Mouse (Mus musculus) common myeloid progenitor, adult 5-6 weeks (primary cell): ENCODE measurements around the gene Gm14326. TPM values are rescaled to one million over a fixed set of nuclear protein-coding genes. Genes with fewer than 3 reads are reported as not detected.
"Not testable (repeated sequence)": the region's sequence is repeated elsewhere in the genome, so short reads cannot be mapped to it uniquely, and the experiment has no call there.

Experiments used
- ATAC-seq: replicated peaks from 2 replicates; pipeline ENCODE4 v1.8.0; 2016; ENCODE audit warnings: low read depth, mild to moderate bottlenecking, moderate TSS enrichment, inconsistent platforms; ENCODE audit not compliant: poor library complexity, severe bottlenecking
- total RNA-seq: library from RNA; stranded (forward); fragments of 200-1000, 187-1606 nt; gene quantifications from 2 replicates; pipeline ENCODE4 v1.2.3, GENCODE M21; 2017

The Gm14326 gene
- 14.8 and 23.4 TPM in 2 replicates for total RNA-seq

DNA sequence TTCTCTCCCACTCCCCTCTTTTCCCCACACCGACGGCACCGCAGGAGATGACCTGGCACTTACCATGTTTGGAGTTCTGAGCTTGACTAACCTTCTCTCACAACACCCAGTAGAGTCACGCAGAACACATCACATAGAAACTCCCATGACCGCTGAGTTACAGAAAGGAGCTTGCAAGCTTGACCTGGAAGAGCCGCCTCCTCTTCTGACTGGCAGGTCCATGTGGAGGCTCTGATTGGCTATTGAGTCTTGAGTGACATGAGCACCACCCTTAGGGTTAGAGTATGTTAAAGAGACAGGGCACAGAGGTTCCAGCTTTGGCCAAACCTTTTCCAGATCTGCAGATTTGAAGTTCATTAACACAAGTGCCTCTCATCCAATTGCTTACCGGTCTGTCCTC is at the start of gene Gm14326:
TSS of gene Gm14326 (minus strand) at position 153 of the 400 bp plus-strand sequence.
- 0 out of 2 replicates have a peak, but pooled peaks have one; percentile 58 for ATAC-seq

GRCm38 (mm10) chr2:177974814-177975213 is 17.7 kb upstream of the Gm14326 start:
- not testable (repeated sequence) for ATAC-seq

DNA sequence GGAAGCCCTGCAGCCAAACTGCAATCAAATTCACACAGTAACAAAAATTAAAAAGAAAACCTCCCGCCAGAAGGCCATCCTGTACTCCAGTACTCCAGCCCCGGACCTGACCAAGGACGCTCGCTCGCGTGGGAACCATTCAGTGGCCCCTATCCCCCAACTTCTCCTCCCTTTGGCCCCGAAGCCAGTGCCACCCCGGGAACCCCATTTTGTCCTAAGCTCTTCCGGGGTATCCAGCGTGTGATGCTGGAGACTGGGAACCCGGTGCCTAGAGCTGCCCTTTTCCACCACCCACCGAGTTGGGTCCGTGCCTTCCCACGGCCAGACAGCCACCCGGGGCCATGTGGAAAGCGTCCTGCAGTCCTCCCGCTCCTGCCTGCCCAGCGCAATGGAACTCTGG is 363 bp downstream of the Gm14326 start:
- ATAC-seq = not testable (repeated sequence)

DNA sequence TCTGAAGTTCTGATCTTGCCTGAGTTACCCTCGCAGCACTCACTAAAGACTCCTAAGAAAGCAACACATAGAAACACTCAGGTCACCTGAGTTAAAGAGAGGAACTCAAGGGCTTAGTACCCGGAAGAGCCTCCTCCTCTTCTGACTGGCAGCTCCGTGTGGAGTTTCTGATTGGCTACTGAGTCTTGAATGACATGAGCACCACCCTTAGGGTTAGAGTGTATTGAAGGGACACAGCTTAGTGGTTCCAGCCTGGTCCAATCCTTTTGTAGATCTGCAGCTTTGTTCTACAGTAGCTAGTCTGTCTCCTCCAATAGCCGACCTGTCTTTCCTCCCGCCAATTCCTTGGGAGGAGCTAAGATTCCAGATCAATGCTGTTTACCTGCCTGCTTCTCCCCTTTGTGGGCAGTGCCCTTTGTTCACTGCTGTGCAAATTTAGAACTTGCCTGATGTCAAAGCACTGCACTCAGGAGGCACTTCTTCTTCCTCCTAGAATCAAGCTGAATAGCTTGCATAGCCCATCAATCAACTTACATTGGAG is 31.5 kb downstream of the Gm14326 start, which contains the start of gene Zfp972:
TSS of gene Zfp972 (minus strand) at position 51 of the 541 bp plus-strand sequence.
- not testable (repeated sequence) for ATAC-seq

- ATAC-seq = not testable (repeated sequence)
Measured at GRCm38 (mm10) chr2:177903276-177903675, 53.8 kb downstream of the Gm14326 start.

DNA sequence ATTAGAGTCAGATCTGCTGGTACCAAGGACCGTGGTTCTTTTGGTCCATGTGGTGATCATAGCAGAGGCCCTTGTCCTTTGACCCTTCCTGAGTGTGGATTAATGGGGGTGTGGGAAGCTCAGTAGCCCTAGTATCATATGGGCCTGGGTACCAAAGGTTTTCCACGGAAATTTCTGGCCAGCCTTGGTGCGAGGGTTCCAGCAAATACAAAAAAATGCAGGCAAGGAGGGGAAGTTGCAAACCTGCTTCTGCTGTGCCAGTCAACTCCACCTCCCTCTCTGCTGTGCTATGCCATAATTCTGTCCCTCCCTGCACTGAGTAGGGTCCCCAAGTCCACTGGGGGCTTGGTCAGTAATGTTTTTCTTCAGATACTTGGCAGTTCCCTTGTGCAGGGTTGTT is 58.9 kb downstream of the Gm14326 start:
- ATAC-seq = not testable (repeated sequence)

DNA sequence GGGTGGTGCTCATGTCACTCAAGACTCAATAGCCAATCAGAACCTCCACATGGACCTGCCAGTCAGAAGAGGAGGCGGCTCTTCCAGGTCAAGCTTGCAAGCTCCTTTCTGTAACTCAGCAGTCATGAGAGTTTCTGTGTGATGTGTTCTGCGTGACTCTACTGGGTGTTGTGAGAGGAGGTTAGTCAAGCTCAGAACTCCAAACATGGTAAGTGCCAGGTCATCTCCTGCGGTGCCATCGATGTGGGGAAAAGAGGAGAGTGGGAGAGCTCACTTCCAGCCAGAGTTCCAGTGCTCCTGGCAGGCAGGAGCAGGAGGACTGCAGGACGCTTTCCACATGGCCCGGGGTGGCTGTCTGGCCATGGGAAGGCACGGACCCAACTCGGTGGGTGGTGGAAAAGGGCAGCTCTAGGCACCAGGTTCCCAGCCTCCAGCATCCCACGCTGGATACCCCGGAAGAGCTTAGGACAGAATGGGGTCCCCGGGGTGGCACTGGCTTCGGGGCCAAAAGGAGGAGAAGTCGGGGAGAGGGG is 60.0 kb downstream of the Gm14326 start, which contains the start of gene Gm14327:
TSS of gene Gm14327 (plus strand) at position 51 of the 533 bp plus-strand sequence.
- not testable (repeated sequence) for ATAC-seq

GRCm38 (mm10) chr2:177887743-177888142 is 69.4 kb downstream of the Gm14326 start:
- not testable (repeated sequence) for ATAC-seq

Other genes starting within 250 kb of the Gm14326 start
- gene Gm14322, start 198.0 kb downstream of the Gm14326 start, total RNA-seq = 5.3 and 8.5 TPM in 2 replicates
- gene Gm14325, start 117.0 kb downstream of the Gm14326 start, total RNA-seq = 20.0 and 53.2 TPM in 2 replicates
- gene Gm14327, start 60.2 kb downstream of the Gm14326 start, total RNA-seq = not detected in 2 replicates
- 1.8 and 2.2 TPM in 2 replicates for gene Zfp972, start 31.7 kb downstream of the Gm14326 start, total RNA-seq
- gene Zfp971, start 66.0 kb upstream of the Gm14326 start, total RNA-seq = 18.2 and 21.1 TPM in 2 replicates
- gene Zfp931, start 121.2 kb upstream of the Gm14326 start, total RNA-seq = 17.7 and 32.0 TPM in 2 replicates
- not detected in 2 replicates for gene Phactr3, start 161.7 kb upstream of the Gm14326 start, total RNA-seq